ENCODE assay signal across 36 mouse cellular contexts in the genomic region with DNA sequence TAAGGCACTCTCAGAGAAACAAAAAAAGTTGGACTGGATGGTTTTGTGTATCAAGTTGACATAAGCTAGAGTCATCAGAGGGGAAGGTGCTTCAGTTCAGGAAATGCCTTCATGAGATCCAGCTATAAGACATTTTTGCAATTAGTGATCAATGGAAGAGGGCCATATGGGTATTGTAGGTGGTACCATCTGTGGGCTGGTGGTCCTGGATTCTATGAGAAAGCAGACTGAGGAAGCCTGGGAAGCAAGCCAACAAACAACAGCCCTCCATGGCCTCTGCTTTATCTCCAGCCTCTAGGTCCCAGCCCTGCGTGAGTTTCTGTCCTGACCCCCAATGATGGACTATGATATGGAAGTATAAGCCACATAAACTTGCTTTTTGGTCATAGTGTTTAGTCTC. TPM values are rescaled to one million over a fixed set of nuclear protein-coding genes. Genes with fewer than 3 reads are reported as not detected.
DNase-seq lines count a peak whose midpoint lies in the region; ATAC-seq lines count a peak whose summit lies in the region.
"Had no signal": no experiment of that assay in that cellular context is flagged by ENCODE, and none has a peak within 500 bp of the region (broad histone marks: within the 10 kb centered on the region; RNA-seq: fewer than 3 reads in every experiment).

No protein-coding gene starts in this region.

- H3K4me3 ChIP-seq in erythroblast, embryonic 14.5 days (replicated peaks): peak overlapping the region; percentile 36
- no peak overlapping the region for H3K4me3 ChIP-seq in liver, embryonic 11.5 days (ENCODE audit: low read depth, low read length)
- H3K4me3 ChIP-seq in liver, embryonic 16.5 days (ENCODE audit: low read depth, low read length): no peak overlapping the region
- H3K4me3 ChIP-seq: forebrain, embryonic 10.5 days; left cerebral cortex, adult 2 months; midbrain, embryonic 12.5 days had no signal

- peak; percentile 25 for DNase-seq in liver
- DNase-seq in liver, embryonic 11.5 days (ENCODE audit: low spot score): no peak
- peak; percentile 24 for DNase-seq in layer of hippocampus, adult 9-10 months (ENCODE audit: low spot score)
- DNase-seq in cerebellum, adult 9-10 months: no peak
- DNase-seq: adrenal gland, postnatal 36 days; cerebellum, adult 8-10 months; cerebellum, postnatal 36 days; forebrain, postnatal 0 days; gastrocnemius, postnatal 10 days; heart, postnatal 10 days; kidney, adult 11 months; kidney, postnatal 14 days; lung, embryonic 14.5 days; lung, postnatal 14 days had no signal

- no peak overlapping the region for H3K4me2 ChIP-seq in liver, embryonic 11.5 days
- 0 out of 2 replicates have a peak overlapping the region, but pooled peaks have one; percentile 3 for H3K4me2 ChIP-seq in liver, embryonic 16.5 days (ENCODE audit: low read depth, low read length)
- H3K4me2 ChIP-seq: hindbrain, embryonic 14.5 days; midbrain, embryonic 12.5 days had no signal

- H3K9me3 ChIP-seq in erythroblast, embryonic 14.5 days (ENCODE audit: control insufficient read depth, low read length): no peaks in the 10 kb centered on the region
- H3K9me3 ChIP-seq in liver, embryonic 11.5 days (ENCODE audit: control insufficient read depth, low read length): no peaks in the 10 kb centered on the region
- H3K9me3 ChIP-seq in liver, embryonic 16.5 days (replicated peaks; ENCODE audit: control insufficient read depth, low read length): no peaks in the 10 kb centered on the region
- H3K9me3 ChIP-seq: forebrain, embryonic 10.5 days; G1E; heart, embryonic 13.5 days; midbrain, embryonic 12.5 days had no signal

- ATAC-seq in erythroblast, adult 5-6 weeks (replicated peaks; ENCODE audit: low FRiP score, poor library complexity, severe bottlenecking): no peak
- ATAC-seq in liver, embryonic 11.5 days (replicated peaks; ENCODE audit: low FRiP score): no peak
- no peak for ATAC-seq in liver, embryonic 16.5 days (ENCODE audit: low read depth)
- ATAC-seq in CD4-positive, CD25-positive, alpha-beta regulatory T cell, adult 4 months: no peak
- ATAC-seq: forebrain, postnatal 0 days; inflammation-experienced regulatory T-cells, adult 6 months had no signal

- H3K36me3 ChIP-seq in erythroblast, embryonic 14.5 days (ENCODE audit: control insufficient read depth): peaks cover 57% of the 10 kb centered on the region
- peaks cover 9% of the 10 kb centered on the region; the same call in 1 of the 2 replicates for H3K36me3 ChIP-seq in liver, embryonic 11.5 days (ENCODE audit: control insufficient read depth, insufficient read depth, low read length)
- peaks cover 12% of the 10 kb centered on the region for H3K36me3 ChIP-seq in liver, embryonic 16.5 days (ENCODE audit: control insufficient read depth, insufficient read depth)

- no peaks in the 10 kb centered on the region for H3K27me3 ChIP-seq in erythroblast, embryonic 14.5 days (ENCODE audit: control insufficient read depth)
- no peaks in the 10 kb centered on the region for H3K27me3 ChIP-seq in liver, embryonic 11.5 days (replicated peaks; ENCODE audit: control insufficient read depth, insufficient read depth, low read length)
- H3K27me3 ChIP-seq in liver, embryonic 16.5 days (ENCODE audit: control insufficient read depth, insufficient read depth, low read depth, low read length): no peaks in the 10 kb centered on the region
- H3K27me3 ChIP-seq: heart, embryonic 13.5 days; midbrain, embryonic 12.5 days had no signal

- no peak overlapping the region for H3K9ac ChIP-seq in liver, embryonic 11.5 days (ENCODE audit: low read depth, low read length)
- H3K9ac ChIP-seq in liver, embryonic 16.5 days (ENCODE audit: low read depth, low read length): no peak overlapping the region
- H3K9ac ChIP-seq: forebrain, postnatal 0 days; hindbrain, embryonic 14.5 days; lung, embryonic 14.5 days; midbrain, embryonic 12.5 days had no signal

- 54% methylated on average over 1 of the region's 1 CpGs for WGBS in liver, embryonic 11.5 days
- WGBS in liver, embryonic 16.5 days (ENCODE audit: insufficient replicate concordance): 11% methylated on average over 1 of the region's 1 CpGs

- H3K4me1 ChIP-seq in erythroblast, embryonic 14.5 days (ENCODE audit: control insufficient read depth): peaks cover 56% of the 10 kb centered on the region
- H3K4me1 ChIP-seq in liver, embryonic 11.5 days (replicated peaks; ENCODE audit: control insufficient read depth, insufficient read depth, low read length): peaks cover 22% of the 10 kb centered on the region
- peaks cover 44% of the 10 kb centered on the region for H3K4me1 ChIP-seq in liver, embryonic 16.5 days (ENCODE audit: control insufficient read depth, low read depth, low read length)

- H3K27ac ChIP-seq in liver, embryonic 11.5 days (ENCODE audit: low read depth, low read length): no peak overlapping the region
- H3K27ac ChIP-seq in liver, embryonic 16.5 days (ENCODE audit: low read length): no peak overlapping the region
- H3K27ac ChIP-seq: forebrain, embryonic 10.5 days; heart, embryonic 13.5 days; hindbrain, embryonic 14.5 days; left cerebral cortex, adult 2 months; midbrain, embryonic 12.5 days had no signal

RNA-seq across cellular contexts. Expression of a gene that starts 3.8 kb away (rescaled TPM):
- polyA plus RNA-seq in erythroblast, embryonic 14.5 days (2012): 0.61 and 0.66 TPM in 2 replicates
- total RNA-seq in erythroblast, adult 5-6 weeks (2015; ENCODE audit: low replicate concordance): 23.8 and 40.7 TPM in 2 replicates
- total RNA-seq in erythroblast, adult 5-6 weeks (2017; ENCODE audit: low replicate concordance): 14.4 and 26.2 TPM in 2 replicates
- polyA plus RNA-seq in liver, embryonic 11.5 days (2014; fragmentation: Nextera tagmentation; extraction: Ambion mirVana): 44.8 and 46.9 TPM in 2 replicates
- polyA plus RNA-seq in liver, embryonic 16.5 days (2015; fragmentation: Nextera tagmentation; extraction: Ambion mirVana): 29.1 and 29.3 TPM in 2 replicates
- 10 to 100 TPM; 81.8 to 84.6 TPM for polyA plus RNA-seq in CD4-positive, CD25-positive, alpha-beta regulatory T cell, adult 4 months (2017; shearing (Covaris generic))

RNA-seq across cellular contexts. Expression of a gene that starts 28.2 kb away (rescaled TPM):
- polyA plus RNA-seq in erythroblast, embryonic 14.5 days (2012): not detected in 2 replicates
- total RNA-seq in erythroblast, adult 5-6 weeks (2015; ENCODE audit: low replicate concordance): not detected in 2 replicates
- total RNA-seq in erythroblast, adult 5-6 weeks (2017; ENCODE audit: low replicate concordance): not detected in 2 replicates
- polyA plus RNA-seq in liver, embryonic 11.5 days (2014; fragmentation: Nextera tagmentation; extraction: Ambion mirVana): not detected in 2 replicates
- polyA plus RNA-seq in liver, embryonic 16.5 days (2015; fragmentation: Nextera tagmentation; extraction: Ambion mirVana): not detected in 2 replicates
- polyA plus RNA-seq in CD4-positive, CD25-positive, alpha-beta regulatory T cell, adult 4 months (2017; shearing (Covaris generic)): not detected
- total RNA-seq: adrenal gland, postnatal 36 days; heart, adult 8-10 months; heart, postnatal 10 days; hematopoietic stem cell, adult 5-6 weeks; layer of hippocampus, adult 18-20 months; left cerebral cortex, adult 2 months; left cerebral cortex, postnatal 36 days had no signal
- polyA plus RNA-seq: C2C12; embryonic facial prominence, embryonic 11.5 days; forebrain, embryonic 10.5 days; G1E; gonadal fat pad, adult 2 months; heart, embryonic 13.5 days; hindbrain, embryonic 14.5 days; inflammation-experienced regulatory T-cells, adult 6 months; kidney, embryonic 14.5 days; limb, embryonic 14.5 days; lung, embryonic 14.5 days; midbrain, embryonic 12.5 days; stomach, embryonic 14.5 days; thymus, postnatal 0 days had no signal

Comparison
In these comparisons a context has a peak if more than half of its experiments do, and no peak if none do; other contexts are left out.
1. DNase-seq: peak in liver (single experiment) and layer of hippocampus, adult 9-10 months (single experiment); none in liver, embryonic 11.5 days (single experiment) and cerebellum, adult 9-10 months (single experiment).
2. RNA of a gene that starts 3.8 kb away (polyA plus RNA-seq): 81.8 to 84.6 TPM in CD4-positive, CD25-positive, alpha-beta regulatory T cell, adult 4 months, 44.8 to 46.9 TPM in liver, embryonic 11.5 days and 29.1 to 29.3 TPM in liver, embryonic 16.5 days; 0.61 to 0.66 TPM in erythroblast, embryonic 14.5 days; every median in the first group is over 10 times any median in the second.